Mouse (Mus musculus) erythroid progenitor cell, adult 5-6 weeks (primary cell): ENCODE data around the gene Sdad1. TPM values are rescaled to one million over a fixed set of nuclear protein-coding genes. Genes with fewer than 3 reads are reported as not detected.

Source experiments
- ATAC-seq: replicated peaks from 2 replicates; pipeline ENCODE4 v1.8.0; 2016; ENCODE audit warnings: moderate number of reproducible peaks, mild to moderate bottlenecking, moderate TSS enrichment, inconsistent platforms; ENCODE audit not compliant: poor library complexity, low FRiP score, severe bottlenecking
- total RNA-seq, 2 experiments: library from RNA; stranded (forward) in 1 of 2; stranded (reverse) in 1 of 2; fragments of 150-400 nt in 1 of 2; fragments of 186-747, 209-891 nt in 1 of 2; gene quantifications; 2 replicates each; pipeline versions ENCODE4 v1.2.3 to v1.2.4; 2015 to 2017; ENCODE audit warnings: low replicate concordance in 2 of 2

The Sdad1 gene
- total RNA-seq, 2 experiments from 2014 or later = 8.0 TPM

- no peak for ATAC-seq
Observed at GRCm38 (mm10) chr5:92318119-92318518, 7.8 kb upstream of the Sdad1 start.

GRCm38 (mm10) chr5:92313776-92314175 is 3.5 kb upstream of the Sdad1 start:
- ATAC-seq = no peak

GRCm38 (mm10) chr5:92312046-92312715 is 1.9 kb upstream of the Sdad1 start:
- ATAC-seq = no peak

GRCm38 (mm10) chr5:92304291-92304690 is 6.0 kb downstream of the Sdad1 start:
- ATAC-seq = no peak

- ATAC-seq = no peak
Observed at GRCm38 (mm10) chr5:92302149-92302840, 8.0 kb downstream of the Sdad1 start.

GRCm38 (mm10) chr5:92294525-92294924 is 15.8 kb downstream of the Sdad1 start:
- no peak for ATAC-seq

GRCm38 (mm10) chr5:92291652-92292414 is 18.4 kb downstream of the Sdad1 start:
- ATAC-seq = no peak

- no peak for ATAC-seq
Observed at GRCm38 (mm10) chr5:92287840-92288239, 22.4 kb downstream of the Sdad1 start.

- peak; percentile 65 for ATAC-seq
Observed at GRCm38 (mm10) chr5:92283107-92283506, 27.2 kb downstream of the Sdad1 start.

GRCm38 (mm10) chr5:92282571-92282970 is 27.7 kb downstream of the Sdad1 start:
- no peak for ATAC-seq

GRCm38 (mm10) chr5:92278942-92279537 is 31.2 kb downstream of the Sdad1 start:
- no peak for ATAC-seq

GRCm38 (mm10) chr5:92277437-92278394 is 32.6 kb downstream of the Sdad1 start, which contains the start of gene Naaa:
Gene Naaa (minus strand): TSS chr5:92278170.
- peak; percentile 90 for ATAC-seq

GRCm38 (mm10) chr5:92270496-92270895 is 39.8 kb downstream of the Sdad1 start:
- ATAC-seq = no peak

GRCm38 (mm10) chr5:92263761-92264359 is 46.4 kb downstream of the Sdad1 start:
- no peak for ATAC-seq

GRCm38 (mm10) chr5:92262646-92263045 is 47.6 kb downstream of the Sdad1 start:
- no peak for ATAC-seq

GRCm38 (mm10) chr5:92256218-92256617 is 54.1 kb downstream of the Sdad1 start, which contains the start of gene Ppef2:
Gene Ppef2 (minus strand): TSS chr5:92256278.
- no peak for ATAC-seq

GRCm38 (mm10) chr5:92254476-92254875 is 55.8 kb downstream of the Sdad1 start:
- no peak for ATAC-seq

- ATAC-seq = no peak
Observed at GRCm38 (mm10) chr5:92252797-92253343, 57.4 kb downstream of the Sdad1 start.
